In genomic region chr9:101501706-101502465, GRCm38 (mm10) we compare ENCODE assay signal across 12 mouse cellular contexts.
DNase-seq lines count a peak whose midpoint lies in the region; ATAC-seq and TF ChIP-seq lines count a peak whose summit lies in the region.
"Had no signal": no experiment of that assay in that cellular context is flagged by ENCODE, and none has a peak within 500 bp of the region (broad histone marks: within the 10 kb centered on the region; RNA-seq: fewer than 3 reads in every experiment).

No protein-coding gene starts in this region.

- no peak for ATAC-seq in hindbrain, embryonic 14.5 days (ENCODE audit: low FRiP score)
- no peak for ATAC-seq in hindbrain, embryonic 11.5 days (ENCODE audit: low FRiP score)
- peak; percentile 46; the same call in 1 of the 2 replicates for ATAC-seq in liver, embryonic 12.5 days

- H3K4me1 ChIP-seq in hindbrain, embryonic 14.5 days (replicated peaks; ENCODE audit: control insufficient read depth, insufficient read depth, low read length) = no peaks in the 10 kb centered on the region
- no peaks in the 10 kb centered on the region for H3K4me1 ChIP-seq in hindbrain, embryonic 11.5 days (replicated peaks; ENCODE audit: control insufficient read depth, insufficient read depth, low read length)
- H3K4me1 ChIP-seq in MEL (ENCODE audit: control insufficient read depth in 1 of 2, insufficient read depth in 2 of 2, low read length in 2 of 2) = peaks cover 16 to 19% of the 10 kb centered on the region in 2 experiments; a peak in 3 of 4 replicates
- no peaks in the 10 kb centered on the region for H3K4me1 ChIP-seq in liver, embryonic 12.5 days

- no peak for TF ChIP-seq POLR2A in MEL (IDR thresholded peaks at IDR 0.05; ENCODE audit: control insufficient read depth in 1 of 2, insufficient read depth in 1 of 2, low read depth in 1 of 2, low read length in 2 of 2, poor library complexity in 1 of 2)

- no peaks in the 10 kb centered on the region for H3K27me3 ChIP-seq in hindbrain, embryonic 14.5 days (ENCODE audit: control insufficient read depth, insufficient read depth, low read length)
- no peaks in the 10 kb centered on the region for H3K27me3 ChIP-seq in hindbrain, embryonic 11.5 days (ENCODE audit: control insufficient read depth, insufficient read depth, low read length)
- no peaks in the 10 kb centered on the region for H3K27me3 ChIP-seq in MEL (ENCODE audit: control insufficient read depth in 1 of 2, insufficient read depth in 2 of 2, low read length in 2 of 2)
- no peaks in the 10 kb centered on the region for H3K27me3 ChIP-seq in liver, embryonic 12.5 days (replicated peaks)

- H3K4me2 ChIP-seq in hindbrain, embryonic 14.5 days (replicated peaks) = no peak overlapping the region
- no peak overlapping the region for H3K4me2 ChIP-seq in hindbrain, embryonic 11.5 days (replicated peaks; ENCODE audit: low read depth, low read length)
- no peak overlapping the region for H3K4me2 ChIP-seq in liver, embryonic 12.5 days

- DNase-seq in hindbrain, embryonic 14.5 days (ENCODE audit: low spot score) = no peak
- no peak for DNase-seq in hindbrain, embryonic 11.5 days (ENCODE audit: low spot score)
- peak; percentile 73 for DNase-seq in MEL (ENCODE audit: low read depth, low spot score)
- peak; percentile 60 for DNase-seq in brain, adult 2 months (ENCODE audit: low read depth, low spot score)
- DNase-seq in kidney, adult 8-10 months = no peak
- no peak for DNase-seq in gastrocnemius, postnatal 4 days (ENCODE audit: low spot score in 2 of 2)
- DNase-seq in spleen, postnatal 14 days (ENCODE audit: low spot score in 2 of 2) = no peak
- DNase-seq: heart, postnatal 10 days; thymus, postnatal 25 days had no signal

- H3K79me2 ChIP-seq in MEL (ENCODE audit: control insufficient read depth, insufficient read depth, low read length, poor library complexity) = no peaks in the 10 kb centered on the region

- no peak for TF ChIP-seq RAD21 in MEL (IDR thresholded peaks at IDR 0.05; ENCODE audit: low read depth, low read length)

- H3K4me3 ChIP-seq in hindbrain, embryonic 14.5 days (replicated peaks; ENCODE audit: low read length) = no peak overlapping the region
- H3K4me3 ChIP-seq in hindbrain, embryonic 11.5 days (ENCODE audit: low read depth, low read length) = no peak overlapping the region
- H3K4me3 ChIP-seq in MEL (ENCODE audit: control insufficient read depth in 1 of 2, insufficient read depth in 1 of 2, low read depth in 2 of 2, low read length in 2 of 2) = peak overlapping the region in 1 of 2 experiments; percentile 39; a peak in 2 of 4 replicates
- no peak overlapping the region for H3K4me3 ChIP-seq in liver, embryonic 12.5 days
- H3K4me3 ChIP-seq: erythroblast, embryonic 14.5 days; left cerebral cortex, adult 2 months had no signal

- H3K27ac ChIP-seq in hindbrain, embryonic 14.5 days = peak overlapping the region; percentile 56; the same call in 1 of the 2 replicates
- no peak overlapping the region for H3K27ac ChIP-seq in hindbrain, embryonic 11.5 days (ENCODE audit: low read depth, low read length)
- 0 out of 2 replicates have a peak overlapping the region, but pooled peaks have one; percentile 25 for H3K27ac ChIP-seq in MEL (ENCODE audit: control insufficient read depth, low read depth, low read length)
- no peak overlapping the region for H3K27ac ChIP-seq in liver, embryonic 12.5 days
- H3K27ac ChIP-seq: left cerebral cortex, adult 2 months had no signal

- TF ChIP-seq EP300 in MEL (IDR thresholded peaks at IDR 0.05; ENCODE audit: low read depth in 1 of 2, low read length in 2 of 2) = peak; percentile 81 to 92

- no peaks in the 10 kb centered on the region for H3K36me3 ChIP-seq in hindbrain, embryonic 14.5 days (replicated peaks; ENCODE audit: control insufficient read depth, insufficient read depth)
- H3K36me3 ChIP-seq in hindbrain, embryonic 11.5 days (ENCODE audit: control insufficient read depth, insufficient read depth, low read length) = no peaks in the 10 kb centered on the region
- peaks cover 0 to 9% of the 10 kb centered on the region in 2 experiments; a peak in 2 of 4 replicates for H3K36me3 ChIP-seq in MEL (ENCODE audit: control insufficient read depth in 1 of 2, insufficient read depth in 2 of 2, low read length in 2 of 2)
- H3K36me3 ChIP-seq in liver, embryonic 12.5 days = no peaks in the 10 kb centered on the region

- no peak overlapping the region for H3K9ac ChIP-seq in hindbrain, embryonic 14.5 days
- no peak overlapping the region for H3K9ac ChIP-seq in hindbrain, embryonic 11.5 days (ENCODE audit: low read depth, low read length)
- H3K9ac ChIP-seq in MEL (ENCODE audit: control insufficient read depth, low read depth, low read length, poor library complexity, severe bottlenecking) = no peak overlapping the region
- H3K9ac ChIP-seq in liver, embryonic 12.5 days = no peak overlapping the region

- no peak for TF ChIP-seq CTCF in MEL (IDR thresholded peaks at IDR 0.05 in 2 of 3, conservative IDR thresholded peaks at IDR 0.05 in 1 of 3; ENCODE audit: control insufficient read depth in 1 of 3, insufficient read depth in 1 of 3, low read depth in 2 of 3, low read length in 3 of 3, poor library complexity in 1 of 3, severe bottlenecking in 1 of 3)

- H3K9me3 ChIP-seq in hindbrain, embryonic 14.5 days (ENCODE audit: control insufficient read depth, low read length) = no peaks in the 10 kb centered on the region
- no peaks in the 10 kb centered on the region for H3K9me3 ChIP-seq in hindbrain, embryonic 11.5 days (ENCODE audit: control insufficient read depth, low read length)
- H3K9me3 ChIP-seq in MEL (replicated peaks; ENCODE audit: insufficient read depth, low read length) = no peaks in the 10 kb centered on the region
- H3K9me3 ChIP-seq in liver, embryonic 12.5 days (replicated peaks) = no peaks in the 10 kb centered on the region

- WGBS in hindbrain, embryonic 14.5 days = 61% methylated on average over 16 of the region's 16 CpGs
- 83% methylated on average over 16 of the region's 16 CpGs for WGBS in hindbrain, embryonic 11.5 days
- 51% methylated on average over 16 of the region's 16 CpGs for WGBS in liver, embryonic 12.5 days (ENCODE audit: insufficient replicate concordance)

TF ChIP-seq in MEL, 35 proteins besides CTCF, POLR2A, EP300 and RAD21:
- peak; percentile 75 for TF ChIP-seq RCOR1 (IDR thresholded peaks at IDR 0.05; ENCODE audit: low read depth, low read length)
- TF ChIP-seq MEF2A (IDR thresholded peaks at IDR 0.05; ENCODE audit: extremely low read depth, insufficient replicate concordance, low read depth, low read length, poor library complexity, severe bottlenecking) = peak; percentile 30; the same call in 1 of the 2 replicates
- TF ChIP-seq TCF12 (IDR thresholded peaks at IDR 0.05; ENCODE audit: low read depth, low read length) = peak; percentile 94
- TF ChIP-seq E2F4 (IDR thresholded peaks at IDR 0.05; ENCODE audit: borderline replicate concordance, low read depth, low read length) = no peak
- TF ChIP-seq SMC3 (IDR thresholded peaks at IDR 0.05; ENCODE audit: low read depth, low read length) = no peak
- TF ChIP-seq ZMIZ1 (IDR thresholded peaks at IDR 0.05; ENCODE audit: low read depth, low read length) = no peak
- no peak for TF ChIP-seq NRF1 (IDR thresholded peaks at IDR 0.05; ENCODE audit: insufficient read depth, low read depth, low read length, poor library complexity, severe bottlenecking)
- peak; percentile 96 for TF ChIP-seq BHLHE40 (IDR thresholded peaks at IDR 0.05; ENCODE audit: borderline replicate concordance, low read depth, low read length)
- TF ChIP-seq TAL1 (IDR thresholded peaks at IDR 0.05; ENCODE audit: low read length) = peak; percentile 58
- TF ChIP-seq NELFE (IDR thresholded peaks at IDR 0.05; ENCODE audit: low read depth, low read length) = no peak
- TF ChIP-seq KAT2A (conservative IDR thresholded peaks at IDR 0.05; ENCODE audit: low read depth, low read length) = 0 out of 2 replicates have a peak, but pooled peaks have one; percentile 19
- peak; percentile 74; the same call in 1 of the 2 replicates for TF ChIP-seq JUND (IDR thresholded peaks at IDR 0.05; ENCODE audit: low read depth, low read length)
- TF ChIP-seq ZC3H11A (IDR thresholded peaks at IDR 0.05; ENCODE audit: low read depth, low read length) = no peak
- no peak; the same call in 1 of the 2 replicates for TF ChIP-seq MYC (IDR thresholded peaks at IDR 0.05; ENCODE audit: low read depth, low read length)
- TF ChIP-seq USF2 (IDR thresholded peaks at IDR 0.05; ENCODE audit: borderline replicate concordance in 1 of 2, insufficient read depth in 1 of 2, low read depth in 1 of 2, low read length in 2 of 2) = no peak
- peak; percentile 43; the same call in 1 of the 2 replicates for TF ChIP-seq MAFK (IDR thresholded peaks at IDR 0.05; ENCODE audit: borderline replicate concordance, low read depth, low read length)
- no peak for TF ChIP-seq POLR2AphosphoS5 (IDR thresholded peaks at IDR 0.05; ENCODE audit: borderline replicate concordance, low read depth, low read length)
- peak; percentile 69; the same call in 1 of the 2 replicates for TF ChIP-seq USF1 (IDR thresholded peaks at IDR 0.05; ENCODE audit: low read depth, low read length)
- TF ChIP-seq CHD2 (IDR thresholded peaks at IDR 0.05; ENCODE audit: low read length) = no peak
- 0 out of 2 replicates have a peak, but pooled peaks have one; percentile 11 for TF ChIP-seq ELF1 (IDR thresholded peaks at IDR 0.05; ENCODE audit: low read depth, low read length)
- peak; percentile 88 for TF ChIP-seq GATA1 (IDR thresholded peaks at IDR 0.05; ENCODE audit: low read depth, low read length)
- TF ChIP-seq GABPA (IDR thresholded peaks at IDR 0.05; ENCODE audit: low read depth, low read length) = 0 out of 2 replicates have a peak, but pooled peaks have one; percentile 33
- TF ChIP-seq ETS1 (IDR thresholded peaks at IDR 0.05; ENCODE audit: low read depth, low read length) = peak; percentile 91
- no peak for TF ChIP-seq ZNF384 (IDR thresholded peaks at IDR 0.05; ENCODE audit: low read depth, low read length)
- peak; percentile 75; the same call in 1 of the 2 replicates for TF ChIP-seq MXI1 (IDR thresholded peaks at IDR 0.05; ENCODE audit: low read depth, low read length)
- 0 out of 2 replicates have a peak, but pooled peaks have one; percentile 3 for TF ChIP-seq MAX (IDR thresholded peaks at IDR 0.05; ENCODE audit: low read length)
- peak; percentile 34; the same call in 1 of the 2 replicates for TF ChIP-seq SIN3A (IDR thresholded peaks at IDR 0.05; ENCODE audit: low read length)
- TF ChIP-seq UBTF (IDR thresholded peaks at IDR 0.05; ENCODE audit: borderline replicate concordance, insufficient read depth, low read depth, low read length) = no peak

Comparison
In these comparisons a context has a peak if more than half of its experiments do, and no peak if none do; other contexts are left out.
1. H3K27ac ChIP-seq: peak in hindbrain, embryonic 14.5 days (single experiment) and MEL (single experiment); none in hindbrain, embryonic 11.5 days (single experiment) and liver, embryonic 12.5 days (single experiment).
2. DNase-seq: peak in MEL (single experiment) and brain, adult 2 months (single experiment); none in hindbrain, embryonic 14.5 days (single experiment), hindbrain, embryonic 11.5 days (single experiment), kidney, adult 8-10 months (0 of 2), gastrocnemius, postnatal 4 days (0 of 2) and spleen, postnatal 14 days (0 of 2).